Mouse (Mus musculus) CH12.LX (cell line): ENCODE data around the gene Miga2. TPM values are rescaled to one million over a fixed set of nuclear protein-coding genes. Genes with fewer than 3 reads are reported as not detected.

Experiments used
- DNase-seq: peaks from one replicate; pipeline ENCODE4 v3.0.0-alpha.2; 2013; ENCODE audit errors: extremely low read depth
- H3K27ac ChIP-seq: 2 replicates; pipeline ENCODE4 v1.5.1; 2012; ENCODE audit warnings: low read depth, mild to moderate bottlenecking, control low read depth, moderate library complexity; ENCODE audit not compliant: insufficient read depth
- H3K27me3 ChIP-seq: replicated peaks from 2 replicates; pipeline ENCODE3; 2012; ENCODE audit warnings: inconsistent platforms
- H3K36me3 ChIP-seq, 2 experiments: replicated peaks in 1 of 2; 2 replicates each; pipeline versions ENCODE3 to v1.6.1; 2012; ENCODE audit warnings: inconsistent platforms in 1 of 2, low read length in 1 of 2, mild to moderate bottlenecking in 1 of 2, mixed read lengths in 1 of 2, moderate library complexity in 1 of 2; ENCODE audit not compliant: control insufficient read depth in 1 of 2, insufficient read depth in 1 of 2
- H3K4me1 ChIP-seq, 2 experiments: 2 replicates each; pipeline ENCODE4 v1.6.1; 2012; ENCODE audit warnings: inconsistent platforms in 1 of 2, moderate library complexity in 1 of 2; ENCODE audit not compliant: insufficient read depth in 2 of 2, control insufficient read depth in 1 of 2
- H3K4me2 ChIP-seq: 2 replicates; pipeline ENCODE4 v1.6.1; 2012; ENCODE audit warnings: low read depth, mild to moderate bottlenecking, control low read depth; ENCODE audit not compliant: poor library complexity, insufficient read depth, severe bottlenecking
- H3K4me3 ChIP-seq, 3 experiments: fragments of 150-350 bp in 1 of 3; sonication (generic) in 1 of 3; replicated peaks in 1 of 3; 2 replicates each; pipeline versions ENCODE3 to v1.5.1; 2011 to 2012; ENCODE audit warnings: low read depth in 2 of 3, low read length in 2 of 3, mild to moderate bottlenecking in 2 of 3, moderate library complexity in 2 of 3, control low read depth in 1 of 3, improper control_type of control experiment in 1 of 3, inconsistent platforms in 1 of 3, mixed read lengths in 1 of 3; ENCODE audit not compliant: poor library complexity in 1 of 3
- H3K79me2 ChIP-seq: replicated peaks from 2 replicates; pipeline ENCODE4 v1.6.1; 2012; ENCODE audit warnings: mild to moderate bottlenecking, moderate library complexity; ENCODE audit not compliant: control insufficient read depth, poor library complexity, insufficient read depth, severe bottlenecking; ENCODE audit errors: extremely low read depth
- H3K9ac ChIP-seq: 2 replicates; pipeline ENCODE4 v1.6.1; 2012; ENCODE audit warnings: low read depth, mild to moderate bottlenecking, control low read depth, moderate library complexity; ENCODE audit not compliant: insufficient read depth
- H3K9me3 ChIP-seq: replicated peaks from 2 replicates; pipeline ENCODE3; 2012; ENCODE audit warnings: low read length, inconsistent platforms, mixed read lengths
- E2F4 ChIP-seq: IDR thresholded peaks from 2 replicates; pipeline ENCODE4 v1.6.1; 2011; ENCODE audit warnings: low read depth, low read length, improper control_type of control experiment; ENCODE audit not compliant: insufficient replicate concordance
- ELF1 ChIP-seq: IDR thresholded peaks from 2 replicates; pipeline ENCODE4 v1.6.1; 2014; ENCODE audit warnings: low read depth, mild to moderate bottlenecking, inconsistent platforms, low read length, improper control_type of control experiment
- GABPA ChIP-seq: IDR thresholded peaks from 2 replicates; pipeline ENCODE4 v1.6.1; 2012; ENCODE audit warnings: low read depth, low read length, improper control_type of control experiment, inconsistent platforms; ENCODE audit not compliant: insufficient replicate concordance
- HCFC1 ChIP-seq: IDR thresholded peaks from 2 replicates; pipeline ENCODE4 v1.6.1; 2012; ENCODE audit warnings: low read depth, mild to moderate bottlenecking, inconsistent platforms, low read length, improper control_type of control experiment
- MXI1 ChIP-seq: IDR thresholded peaks from 2 replicates; pipeline ENCODE4 v1.6.1; 2011; ENCODE audit warnings: mild to moderate bottlenecking, low read depth, low read length, improper control_type of control experiment
- NELFE ChIP-seq: IDR thresholded peaks from 2 replicates; pipeline ENCODE4 v1.6.1; 2011; ENCODE audit warnings: low read depth, low read length, improper control_type of control experiment
- NRF1 ChIP-seq: IDR thresholded peaks from 2 replicates; pipeline ENCODE4 v1.6.1; 2014; ENCODE audit warnings: low read depth, mild to moderate bottlenecking, inconsistent platforms, low read length, improper control_type of control experiment, moderate library complexity
- SIN3A ChIP-seq: IDR thresholded peaks from 2 replicates; pipeline ENCODE4 v1.6.1; 2012; ENCODE audit warnings: low read length, improper control_type of control experiment, inconsistent platforms
- TBP ChIP-seq: conservative IDR thresholded peaks from 2 replicates; pipeline ENCODE4 v1.6.1; 2011; ENCODE audit warnings: low read depth, low read length, improper control_type of control experiment
- TCF12 ChIP-seq: IDR thresholded peaks from 2 replicates; pipeline ENCODE4 v1.6.1; 2014; ENCODE audit warnings: low read depth, mild to moderate bottlenecking, inconsistent platforms, low read length, improper control_type of control experiment
- ZMIZ1 ChIP-seq: IDR thresholded peaks from 2 replicates; pipeline ENCODE4 v1.6.1; 2012; ENCODE audit warnings: low read depth, mild to moderate bottlenecking, inconsistent platforms, low read length, improper control_type of control experiment
- dilution Hi-C: fragments of 300-500 bp; cut with MboI; formaldehyde crosslinking; loops from 2 replicates; pipeline ENCODE4 v1.14.3; 2020; ENCODE audit warnings: low sequenced_read_pairs; ENCODE audit not compliant: extremely low pct_unique_long_range_greater_than_20kb, extremely low pct_ligation_motif_present
- in situ Hi-C: fragments of 300-500 bp; cut with MboI; formaldehyde crosslinking; loops from 3 replicates; pipeline ENCODE4 v1.14.3; 2019; ENCODE audit warnings: low sequenced_read_pairs, low pct_ligation_motif_present, low pct_unique_long_range_greater_than_20kb, mixed read lengths
- polyA plus RNA-seq: library from polyadenylated mRNA; unstranded; fragments of >175 nt; gene quantifications from 2 replicates; pipeline ENCODE4 v1.2.1, GENCODE M21; 2012; ENCODE audit warnings: low read depth; ENCODE audit not compliant: insufficient read length
- total RNA-seq, 2 experiments: library from RNA; depleted of rRNA; stranded (reverse); fragments of 300-350 nt in 1 of 2; fragments of >200 nt in 1 of 2; gene quantifications; 2 replicates each; pipeline ENCODE4 v1.2.3; 2012 to 2014

Miga2 gene
- total and polyA plus RNA-seq, 3 experiments: 9.2 to 11.2 (median 9.4) TPM

GRCm38 (mm10) chr2:30316136-30316535 lies 47.9 kb upstream of the Miga2 start:
- H3K27me3 ChIP-seq: no peaks in the 10 kb centered on the region
- H3K4me2 ChIP-seq: no peak overlapping the region
- no peak overlapping the region for H3K4me3 ChIP-seq
- H3K27ac ChIP-seq: no peak overlapping the region
- TF ChIP-seq TCF12 (no peak), ZMIZ1 (no peak), GABPA (no peak), E2F4 (no peak), TBP (no peak)
- in situ Hi-C loops: no loop called here
- peaks cover 62 to 89% of the 10 kb centered on the region in 2 experiments for H3K36me3 ChIP-seq
- H3K4me1 ChIP-seq: no peaks in the 10 kb centered on the region
- no peaks in the 10 kb centered on the region for H3K9me3 ChIP-seq
- peak; percentile 8 for DNase-seq
- no peaks in the 10 kb centered on the region for H3K79me2 ChIP-seq
- H3K9ac ChIP-seq: no peak overlapping the region
- dilution Hi-C loops: no loop called here

GRCm38 (mm10) chr2:30316955-30317354 lies 47.1 kb upstream of the Miga2 start:
- no peaks in the 10 kb centered on the region for H3K9me3 ChIP-seq
- peaks cover 63 to 91% of the 10 kb centered on the region in 2 experiments for H3K36me3 ChIP-seq
- no peak overlapping the region for H3K27ac ChIP-seq
- no peak for TF ChIP-seq NELFE
- DNase-seq: no peak
- H3K4me1 ChIP-seq: no peaks in the 10 kb centered on the region
- H3K79me2 ChIP-seq: no peaks in the 10 kb centered on the region
- no peak overlapping the region for H3K4me2 ChIP-seq
- H3K9ac ChIP-seq: no peak overlapping the region
- dilution Hi-C loops: no loop called here
- H3K4me3 ChIP-seq: no peak overlapping the region
- in situ Hi-C loops: no loop called here
- H3K27me3 ChIP-seq: no peaks in the 10 kb centered on the region

DNA sequence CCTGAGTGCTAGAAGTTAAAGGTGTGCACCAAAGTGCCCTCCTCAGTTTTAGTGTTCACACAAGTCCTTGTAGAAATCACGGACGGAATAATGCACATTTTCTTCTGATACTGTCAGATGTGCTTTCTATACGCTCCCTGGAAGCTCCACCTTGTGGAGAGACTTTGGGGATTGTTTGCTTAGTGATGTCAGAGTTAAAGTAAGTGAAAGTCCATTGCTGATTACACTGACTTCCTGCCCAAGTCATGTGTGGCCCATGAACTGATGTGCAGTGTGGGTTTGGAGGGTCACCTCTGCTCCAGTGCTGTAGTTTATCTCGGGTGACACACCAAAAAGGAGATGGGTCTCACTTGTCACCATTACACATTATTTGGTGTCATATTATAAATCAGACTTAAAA lies 44.8 kb upstream of the Miga2 start:
- H3K36me3 ChIP-seq: peaks cover 68 to 93% of the 10 kb centered on the region in 2 experiments
- dilution Hi-C loops (no loop called here), in situ Hi-C loops (no loop called here)

More for the DNA sequence above, 44.8 kb upstream of the Miga2 start:
- Histone ChIP-seq H3K9me3 (no peaks in the 10 kb centered on the region), H3K27ac (no peak overlapping the region), H3K9ac (no peak overlapping the region), H3K79me2 (no peaks in the 10 kb centered on the region), H3K4me3 (no peak overlapping the region), H3K27me3 (no peaks in the 10 kb centered on the region), H3K4me2 (no peak overlapping the region), H3K4me1 (no peaks in the 10 kb centered on the region)
- TF ChIP-seq MXI1 (no peak), NELFE (no peak), HCFC1 (no peak), NRF1 (no peak), SIN3A (no peak), ELF1 (no peak)
- DNase-seq: no peak
